Mouse (Mus musculus): ENCODE results near the gene Ak8. TPM values are rescaled to one million over a fixed set of nuclear protein-coding genes. Genes with fewer than 3 reads are reported as not detected.

Gene Ak8
- total and polyA plus RNA-seq, 3 experiments: 0.59 TPM; not detected in 2

DNA sequence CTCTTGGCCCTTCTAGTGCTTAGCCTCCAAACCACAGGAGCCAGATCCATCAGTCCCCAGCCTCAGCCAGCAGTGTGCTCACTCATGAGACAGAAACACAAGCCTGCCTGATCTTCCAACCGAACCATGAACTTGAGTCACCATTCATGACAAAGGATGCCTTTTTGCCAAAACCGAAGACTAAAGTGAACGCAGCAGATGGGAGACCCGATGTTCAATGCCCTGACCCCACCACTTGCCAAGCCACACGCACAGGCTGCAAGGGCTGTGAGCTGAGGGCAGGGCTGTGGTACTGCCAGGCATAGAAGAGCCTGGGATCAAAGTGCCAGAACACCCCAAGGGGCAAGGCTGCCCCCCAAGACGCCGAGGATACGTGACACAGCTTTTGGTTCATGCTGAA lies 13.1 kb downstream of the Ak8 start:
- no peak overlapping the region for H3K9ac ChIP-seq (ENCODE audit: low read depth, low read length)
- intact Hi-C loops (cut with DNase I): no loop called here
- H3K36me3 ChIP-seq (ENCODE audit: control insufficient read depth, insufficient read depth, low read length): no peaks in the 10 kb centered on the region
- no peaks in the 10 kb centered on the region for H3K79me2 ChIP-seq (replicated peaks; ENCODE audit: control insufficient read depth, insufficient read depth, low read length)
- WGBS: 85% methylated on average over 8 of the region's 8 CpGs
- DNase-seq: no peak
- no peaks in the 10 kb centered on the region for H3K27me3 ChIP-seq (ENCODE audit: control insufficient read depth, insufficient read depth, low read length)
- H3K27ac ChIP-seq: no peak overlapping the region
- no peaks in the 10 kb centered on the region for H3K4me1 ChIP-seq (ENCODE audit: control insufficient read depth, insufficient read depth, low read length)
- no peak for TF ChIP-seq EP300 (IDR thresholded peaks at IDR 0.05; ENCODE audit: insufficient read depth, low read depth, low read length)
- TF ChIP-seq CTCF (IDR thresholded peaks at IDR 0.05): no peak
- no peak for TF ChIP-seq POLR2A (IDR thresholded peaks at IDR 0.05; ENCODE audit: insufficient read depth, low read depth, low read length)
- no peak overlapping the region for H3K4me3 ChIP-seq

DNA sequence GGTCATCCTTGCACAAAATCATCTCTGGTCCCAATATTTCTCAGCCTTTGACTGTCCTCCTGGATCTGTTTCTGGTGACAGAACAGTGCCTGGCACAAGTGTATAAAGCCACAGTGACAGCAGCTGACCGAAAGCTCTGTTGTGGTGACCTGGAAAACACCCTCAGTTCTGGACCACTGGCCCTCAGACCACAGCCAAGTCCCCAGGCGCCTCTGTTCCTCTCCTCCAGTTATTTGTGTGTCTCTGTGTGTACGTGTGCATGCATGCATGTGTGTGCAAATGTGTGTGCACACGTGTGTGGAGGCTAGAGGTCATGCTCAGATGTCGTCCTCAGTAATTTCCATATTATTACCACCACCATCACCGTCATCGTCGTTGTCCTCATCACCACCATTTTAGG lies 22.5 kb downstream of the Ak8 start:
- no peak overlapping the region for H3K4me3 ChIP-seq
- H3K79me2 ChIP-seq (replicated peaks; ENCODE audit: control insufficient read depth, insufficient read depth, low read length): no peaks in the 10 kb centered on the region
- DNase-seq: no peak
- no peak overlapping the region for H3K9ac ChIP-seq (ENCODE audit: low read depth, low read length)
- 82% methylated on average over 8 of the region's 8 CpGs for WGBS
- no peaks in the 10 kb centered on the region for H3K36me3 ChIP-seq (ENCODE audit: control insufficient read depth, insufficient read depth, low read length)
- no peak for TF ChIP-seq CTCF (IDR thresholded peaks at IDR 0.05)
- no peak for TF ChIP-seq POLR2A (IDR thresholded peaks at IDR 0.05; ENCODE audit: insufficient read depth, low read depth, low read length)
- no peak for TF ChIP-seq EP300 (IDR thresholded peaks at IDR 0.05; ENCODE audit: insufficient read depth, low read depth, low read length)
- H3K27me3 ChIP-seq (ENCODE audit: control insufficient read depth, insufficient read depth, low read length): no peaks in the 10 kb centered on the region
- no peak overlapping the region for H3K27ac ChIP-seq
- H3K4me1 ChIP-seq (ENCODE audit: control insufficient read depth, insufficient read depth, low read length): no peaks in the 10 kb centered on the region
- intact Hi-C loops (cut with DNase I): no loop called here

DNA sequence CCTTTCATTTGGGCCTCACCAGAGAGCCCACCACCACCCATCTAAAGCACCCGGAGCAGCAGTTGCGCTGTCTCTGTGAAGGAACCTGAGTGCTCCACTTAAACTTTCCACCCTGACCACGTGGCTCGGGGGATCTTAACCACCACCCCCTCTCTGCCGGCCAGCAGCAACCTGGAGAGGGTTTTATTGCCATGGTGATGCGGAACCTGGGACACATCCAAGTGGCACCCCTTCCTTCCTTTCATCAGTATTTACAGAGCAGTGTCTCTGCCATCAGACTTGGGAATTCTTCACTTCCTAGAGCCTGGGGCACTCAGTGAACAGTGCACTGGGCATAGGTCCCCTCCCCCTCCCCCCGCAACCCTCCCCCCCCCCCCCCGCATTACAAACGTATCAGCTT lies 23.9 kb downstream of the Ak8 start:
- TF ChIP-seq CTCF (IDR thresholded peaks at IDR 0.05) (no peak), EP300 (IDR thresholded peaks at IDR 0.05; ENCODE audit: insufficient read depth, low read depth, low read length) (no peak), POLR2A (IDR thresholded peaks at IDR 0.05; ENCODE audit: insufficient read depth, low read depth, low read length) (no peak)
- H3K27me3 ChIP-seq (ENCODE audit: control insufficient read depth, insufficient read depth, low read length): no peaks in the 10 kb centered on the region
- DNase-seq: no peak
- 43% methylated on average over 9 of the region's 9 CpGs for WGBS
- H3K9ac ChIP-seq (ENCODE audit: low read depth, low read length): no peak overlapping the region
- no peaks in the 10 kb centered on the region for H3K36me3 ChIP-seq (ENCODE audit: control insufficient read depth, insufficient read depth, low read length)
- intact Hi-C loops (cut with DNase I): no loop called here
- H3K27ac ChIP-seq: no peak overlapping the region
- no peaks in the 10 kb centered on the region for H3K79me2 ChIP-seq (replicated peaks; ENCODE audit: control insufficient read depth, insufficient read depth, low read length)
- H3K4me3 ChIP-seq: no peak overlapping the region
- H3K4me1 ChIP-seq (ENCODE audit: control insufficient read depth, insufficient read depth, low read length): no peaks in the 10 kb centered on the region

DNA sequence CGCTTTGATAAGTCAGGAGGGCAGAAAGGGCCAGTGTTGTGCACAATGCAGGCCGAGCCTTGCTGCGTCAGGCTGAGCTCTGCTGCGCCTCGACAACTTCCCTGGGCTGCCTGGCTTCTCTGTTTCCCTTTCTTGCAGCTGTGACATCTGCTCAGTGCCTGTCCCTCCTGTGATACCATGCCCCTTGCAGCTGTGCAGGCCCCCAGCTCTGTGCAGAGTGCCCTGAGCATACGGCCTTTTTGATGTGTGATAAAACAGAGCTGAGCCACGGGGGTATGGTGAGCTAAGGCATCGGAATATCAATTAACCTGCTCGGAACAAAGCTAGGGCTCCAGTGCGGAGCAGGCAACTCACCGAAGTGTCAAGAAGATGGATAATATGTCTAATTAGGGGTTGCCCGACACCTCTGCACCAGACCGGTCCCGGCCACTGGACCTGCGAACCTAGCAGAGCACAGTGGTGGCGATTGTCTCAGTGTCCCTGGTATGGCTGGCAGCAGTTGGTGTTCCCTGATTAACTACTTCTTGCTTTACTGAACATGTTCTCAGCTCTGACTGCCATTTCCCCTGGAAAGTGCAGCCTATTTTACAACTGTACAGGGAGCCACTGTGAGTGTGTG lies 27.9 kb downstream of the Ak8 start:
- TF ChIP-seq EP300 (IDR thresholded peaks at IDR 0.05; ENCODE audit: insufficient read depth, low read depth, low read length) (no peak), POLR2A (IDR thresholded peaks at IDR 0.05; ENCODE audit: insufficient read depth, low read depth, low read length) (no peak), CTCF (IDR thresholded peaks at IDR 0.05) (no peak)
- Histone ChIP-seq H3K36me3 (ENCODE audit: control insufficient read depth, insufficient read depth, low read length) (no peaks in the 10 kb centered on the region), H3K4me1 (ENCODE audit: control insufficient read depth, insufficient read depth, low read length) (no peaks in the 10 kb centered on the region), H3K9ac (ENCODE audit: low read depth, low read length) (no peak overlapping the region), H3K79me2 (replicated peaks; ENCODE audit: control insufficient read depth, insufficient read depth, low read length) (no peaks in the 10 kb centered on the region), H3K27ac (no peak overlapping the region), H3K4me3 (no peak overlapping the region), H3K27me3 (ENCODE audit: control insufficient read depth, insufficient read depth, low read length) (no peaks in the 10 kb centered on the region)
- intact Hi-C loops (cut with DNase I): no loop called here
- 59% methylated on average over 16 of the region's 16 CpGs for WGBS
- DNase-seq: no peak

DNA sequence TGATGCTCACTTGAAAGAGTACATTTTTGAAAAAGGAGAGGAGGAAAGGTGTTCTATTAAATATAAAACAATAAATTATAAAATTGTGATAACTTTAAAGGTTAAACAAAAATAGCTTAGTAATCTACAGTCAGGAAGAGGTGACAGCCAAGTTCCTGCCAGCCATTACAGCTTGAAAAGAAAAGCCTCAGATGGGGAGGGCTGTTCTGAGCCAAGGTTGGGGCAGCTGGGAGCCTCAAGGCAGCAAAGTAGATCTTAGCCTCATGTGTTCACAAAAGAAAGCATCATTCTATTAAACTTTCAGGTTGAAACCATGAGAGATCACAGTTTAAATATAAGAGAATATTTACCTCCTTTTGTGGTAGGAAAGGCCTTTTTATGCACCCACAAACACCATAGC lies 30.7 kb downstream of the Ak8 start:
- Histone ChIP-seq H3K4me1 (ENCODE audit: control insufficient read depth, insufficient read depth, low read length) (no peaks in the 10 kb centered on the region), H3K27me3 (ENCODE audit: control insufficient read depth, insufficient read depth, low read length) (no peaks in the 10 kb centered on the region), H3K4me3 (no peak overlapping the region), H3K36me3 (ENCODE audit: control insufficient read depth, insufficient read depth, low read length) (no peaks in the 10 kb centered on the region), H3K27ac (no peak overlapping the region), H3K79me2 (replicated peaks; ENCODE audit: control insufficient read depth, insufficient read depth, low read length) (no peaks in the 10 kb centered on the region), H3K9ac (ENCODE audit: low read depth, low read length) (no peak overlapping the region)
- intact Hi-C loops (cut with DNase I): no loop called here
- DNase-seq: no peak
- TF ChIP-seq CTCF (IDR thresholded peaks at IDR 0.05) (no peak), POLR2A (IDR thresholded peaks at IDR 0.05; ENCODE audit: insufficient read depth, low read depth, low read length) (no peak), EP300 (IDR thresholded peaks at IDR 0.05; ENCODE audit: insufficient read depth, low read depth, low read length) (no peak)

DNA sequence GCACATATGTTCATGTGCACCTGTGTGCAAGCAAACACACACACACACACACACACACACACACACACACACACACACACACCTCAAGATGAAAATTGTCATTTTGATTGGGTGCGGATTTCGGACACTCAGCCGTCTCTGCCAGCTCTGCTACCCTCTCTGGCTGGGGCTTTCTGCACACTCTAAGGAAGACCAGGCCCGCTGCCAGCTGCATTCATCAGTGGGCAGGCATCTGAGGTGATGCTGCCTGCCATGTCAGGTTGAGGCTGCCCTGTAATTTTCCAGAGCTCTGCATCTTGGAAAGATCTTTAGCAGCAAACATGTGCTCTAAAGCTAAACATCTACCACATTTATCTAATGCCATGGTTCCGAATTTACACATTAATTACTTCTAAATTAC lies 37.1 kb downstream of the Ak8 start:
- Histone ChIP-seq H3K27ac (no peak overlapping the region), H3K27me3 (ENCODE audit: control insufficient read depth, insufficient read depth, low read length) (no peaks in the 10 kb centered on the region), H3K36me3 (ENCODE audit: control insufficient read depth, insufficient read depth, low read length) (no peaks in the 10 kb centered on the region), H3K79me2 (replicated peaks; ENCODE audit: control insufficient read depth, insufficient read depth, low read length) (no peaks in the 10 kb centered on the region), H3K4me3 (no peak overlapping the region), H3K4me1 (ENCODE audit: control insufficient read depth, insufficient read depth, low read length) (no peaks in the 10 kb centered on the region), H3K9ac (ENCODE audit: low read depth, low read length) (no peak overlapping the region)
- WGBS: 75% methylated on average over 5 of the region's 5 CpGs
- no peak for DNase-seq
- intact Hi-C loops (cut with DNase I): no loop called here
- no peak for TF ChIP-seq EP300 (IDR thresholded peaks at IDR 0.05; ENCODE audit: insufficient read depth, low read depth, low read length)
- TF ChIP-seq POLR2A (IDR thresholded peaks at IDR 0.05; ENCODE audit: insufficient read depth, low read depth, low read length): no peak
- no peak for TF ChIP-seq CTCF (IDR thresholded peaks at IDR 0.05)
